Mouse (Mus musculus) layer of hippocampus, postnatal 14 days (tissue): Measurements from ENCODE around the gene Sstr3. TPM values are rescaled to one million over a fixed set of nuclear protein-coding genes. Genes with fewer than 3 reads are reported as not detected.

Experiments
- DNase-seq, 2 experiments: peaks; one replicate each; pipeline ENCODE4 v3.0.0; 2021 to 2022; ENCODE audit warnings: low spot score in 2 of 2, mixed read lengths in 1 of 2
- long read RNA-seq, 2 experiments: library from polyadenylated mRNA; stranded (forward); transcript quantifications; one replicate each; pipeline ENCODE4 v2.0.0; 2021
- total RNA-seq, 2 experiments: library from RNA; stranded (reverse); gene quantifications; 2 replicates each; pipeline ENCODE4 v1.2.3; 2021

Sstr3 gene
- 10 to 100 TPM; 22.9 to 23.9 TPM for total RNA-seq
- long read RNA-seq, experiment 1, full-length matches to known transcripts, result 2 of 8 reads
- long read RNA-seq, experiment 1, partial matches to known transcripts, result 0 of 8 reads
- long read RNA-seq, experiment 1, other reads (novel, unspliced or antisense), result 6 of 8 reads
- long read RNA-seq, experiment 2, full-length matches to known transcripts, result 5 of 15 reads
- long read RNA-seq, experiment 2, partial matches to known transcripts, result 3 of 15 reads
- long read RNA-seq, experiment 2, other reads (novel, unspliced or antisense), result 7 of 15 reads

DNA sequence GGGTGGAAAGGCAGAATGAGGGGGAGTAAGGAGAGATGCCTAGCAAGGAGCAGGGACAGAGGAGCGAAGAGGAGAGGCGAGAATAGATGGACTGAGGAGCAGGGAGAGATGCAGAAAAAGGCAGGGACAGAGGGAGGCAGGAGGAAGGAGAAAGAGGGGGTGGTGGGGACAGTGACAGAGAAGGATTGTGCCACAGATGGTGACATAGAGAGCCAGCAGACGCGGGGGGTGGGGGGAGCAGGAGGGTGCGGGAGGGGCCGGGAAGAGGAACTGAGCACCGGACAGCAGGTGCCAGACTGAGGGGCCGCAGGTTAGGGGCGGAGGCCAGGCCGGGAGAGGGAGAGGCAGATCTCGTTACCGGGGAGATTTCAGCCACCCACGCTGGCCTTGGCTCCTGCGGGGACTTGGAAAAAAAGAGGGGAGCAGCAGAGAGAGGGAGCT, at the start of gene Sstr3:
Gene Sstr3, minus strand, starts transcription at position 125 of the 441 bp plus-strand sequence.
- DNase-seq, result no peak

DNA sequence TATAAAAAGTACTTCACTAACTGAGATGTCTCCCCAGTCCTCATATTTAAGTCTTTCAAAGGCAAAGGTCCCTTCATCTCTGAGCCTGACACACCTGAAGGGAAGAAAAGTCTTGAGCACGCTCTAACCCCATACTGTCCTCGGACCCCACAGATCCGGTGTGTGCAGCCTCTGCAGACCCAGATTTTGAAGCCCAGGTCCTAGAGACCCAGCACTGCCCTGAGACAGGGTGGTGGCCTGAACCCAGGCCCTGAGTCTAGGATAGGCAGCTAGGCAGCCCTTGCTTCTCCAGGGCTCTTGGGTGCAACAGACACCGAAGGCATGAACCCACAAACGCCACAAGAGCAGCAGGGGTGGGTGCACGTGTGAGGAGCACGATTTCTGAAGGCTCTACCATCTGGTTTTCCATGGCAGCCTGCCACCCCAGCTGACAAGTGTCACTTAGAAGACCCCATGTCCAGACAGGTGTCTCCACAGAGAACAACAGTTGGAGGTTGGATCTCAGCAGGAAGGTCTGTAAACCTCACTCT, 49.5 kb upstream of the Sstr3 start:
- no peak for DNase-seq

- no peak for DNase-seq
Measured at GRCm38 (mm10) chr15:78592452-78592968, 48.0 kb upstream of the Sstr3 start.

GRCm38 (mm10) chr15:78591680-78592451, 47.4 kb upstream of the Sstr3 start:
- DNase-seq, result no peak

DNA sequence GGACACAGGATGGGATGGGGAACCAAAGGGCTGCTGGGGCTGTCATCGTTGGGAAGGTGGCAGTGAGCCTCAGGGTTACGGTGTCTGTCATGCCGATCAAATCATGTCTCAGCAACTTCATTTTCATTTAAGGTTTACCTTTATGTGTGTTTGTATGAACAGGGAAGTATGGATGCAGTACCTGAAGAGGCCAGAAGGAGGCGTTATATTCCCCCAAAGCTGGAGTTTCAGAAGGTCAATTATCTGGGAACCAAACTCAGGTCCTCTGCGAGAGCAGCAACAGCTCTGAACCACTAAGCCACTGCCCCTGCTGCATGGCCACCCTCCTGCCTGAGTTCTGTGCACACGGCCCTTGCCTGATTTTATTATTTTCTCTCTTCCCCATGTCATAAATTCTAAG, 46.3 kb upstream of the Sstr3 start:
- DNase-seq, result no peak

- DNase-seq, result no peak
Measured at GRCm38 (mm10) chr15:78589936-78590335, 45.5 kb upstream of the Sstr3 start.

DNA sequence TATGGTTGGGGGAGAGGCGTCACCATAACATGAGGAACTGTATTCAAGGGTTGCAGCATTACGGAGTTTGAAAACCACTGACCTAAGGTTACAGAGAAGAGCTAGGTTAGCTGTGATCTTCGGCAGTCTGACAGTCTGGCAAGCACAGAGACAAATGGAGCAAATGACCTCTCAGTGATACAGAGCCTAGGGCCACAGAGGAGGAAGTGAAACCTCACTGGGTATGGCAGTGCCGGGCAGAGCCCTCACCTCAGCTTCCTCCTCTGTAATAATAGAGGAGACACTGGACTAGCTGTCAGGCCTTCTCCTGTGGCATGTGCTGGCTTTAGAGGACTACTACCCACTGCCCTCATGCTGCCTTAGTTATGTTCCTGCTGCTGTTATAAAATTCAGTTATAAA, 44.4 kb upstream of the Sstr3 start:
- no peak for DNase-seq

- no peak for DNase-seq
Measured at GRCm38 (mm10) chr15:78588049-78588448, 43.6 kb upstream of the Sstr3 start.

GRCm38 (mm10) chr15:78587050-78587994, 42.8 kb upstream of the Sstr3 start:
- DNase-seq, result peak; percentile 87 to 91

DNA sequence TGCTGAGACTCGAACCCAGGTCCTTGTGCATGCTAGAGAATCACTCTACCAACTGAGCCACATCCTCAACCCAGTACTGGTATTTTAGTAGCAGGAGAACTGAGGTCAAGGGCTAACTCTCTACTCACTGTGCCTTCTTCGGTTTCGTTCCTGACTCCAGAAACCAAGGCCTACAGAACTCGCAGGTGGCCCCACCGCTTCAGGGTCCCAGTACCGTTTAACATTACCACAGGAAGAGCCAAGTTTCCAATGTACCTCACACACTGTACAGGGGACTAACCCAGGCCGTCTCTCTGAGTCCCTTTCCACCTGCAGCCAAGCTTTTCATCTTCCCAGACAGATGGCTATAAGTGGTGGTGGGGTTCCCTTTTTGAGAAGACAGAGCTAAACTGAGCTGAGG, 40.9 kb upstream of the Sstr3 start:
- DNase-seq, result no peak

DNA sequence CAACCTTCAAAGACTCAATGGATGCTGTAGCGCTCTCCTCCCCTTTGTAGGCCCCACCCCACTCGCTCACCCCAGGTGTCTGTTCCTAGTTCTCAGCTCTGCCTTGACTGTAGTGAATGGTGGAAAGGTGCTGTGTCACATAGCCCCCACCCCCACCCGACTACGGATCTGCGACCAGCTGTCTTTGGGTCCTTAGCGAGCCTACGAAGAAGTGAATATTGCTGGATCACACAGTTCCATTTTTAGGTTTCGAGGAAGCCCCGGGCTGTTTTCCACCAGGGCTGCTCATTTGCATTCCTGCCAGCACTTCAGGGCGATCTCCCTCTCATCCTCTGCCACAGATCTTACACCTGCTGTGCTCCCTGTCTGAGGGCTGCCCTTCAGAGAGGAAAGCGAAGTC, 38.9 kb upstream of the Sstr3 start:
- DNase-seq, result no peak

- no peak for DNase-seq
Measured at GRCm38 (mm10) chr15:78576284-78576810, 31.9 kb upstream of the Sstr3 start.

- no peak for DNase-seq
Measured at GRCm38 (mm10) chr15:78572658-78573397, 28.3 kb upstream of the Sstr3 start, which contains the start of gene Rac2. Rac2 (minus strand) TSS chr15:78572783.

GRCm38 (mm10) chr15:78572270-78572600, 27.8 kb upstream of the Sstr3 start:
- DNase-seq, result no peak

DNA sequence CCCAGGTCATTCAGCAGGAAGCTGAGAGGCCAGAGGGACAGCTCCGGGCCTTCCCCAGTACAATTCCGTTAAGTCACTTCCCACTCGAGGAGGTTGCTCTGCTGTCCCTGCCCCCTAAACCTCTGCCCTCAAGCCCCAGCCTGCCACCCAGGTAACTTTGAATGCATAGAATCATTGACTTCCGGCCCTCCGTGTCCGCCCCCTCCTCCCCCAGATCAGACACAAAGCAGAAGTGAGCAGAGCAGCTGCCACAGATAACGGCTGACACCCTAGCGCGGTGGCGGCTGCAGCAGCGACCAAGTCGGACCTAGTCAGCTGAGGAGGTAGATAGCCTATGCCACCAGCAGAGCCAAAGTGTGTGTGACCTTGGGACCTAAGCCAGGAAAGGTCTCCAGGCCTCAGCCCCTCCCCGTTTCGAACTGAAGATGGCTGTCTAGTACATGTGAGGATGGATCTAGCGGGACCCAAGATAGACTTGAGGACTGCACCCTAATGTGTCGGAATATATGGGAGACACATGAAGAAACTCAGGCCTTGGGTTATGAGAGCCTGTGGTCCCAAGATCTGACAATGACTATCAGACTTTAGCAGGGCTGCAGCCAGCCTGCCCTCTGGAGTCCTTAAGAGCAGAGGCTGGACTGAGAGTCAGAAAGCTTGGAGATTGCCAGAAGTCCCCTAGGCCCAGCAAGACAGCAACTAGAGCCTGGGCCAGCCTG, 27.2 kb upstream of the Sstr3 start:
- DNase-seq, result no peak

- no peak for DNase-seq
Measured at GRCm38 (mm10) chr15:78570170-78570569, 25.7 kb upstream of the Sstr3 start.

- DNase-seq, result no peak
Measured at GRCm38 (mm10) chr15:78567608-78568120, 23.2 kb upstream of the Sstr3 start.

DNA sequence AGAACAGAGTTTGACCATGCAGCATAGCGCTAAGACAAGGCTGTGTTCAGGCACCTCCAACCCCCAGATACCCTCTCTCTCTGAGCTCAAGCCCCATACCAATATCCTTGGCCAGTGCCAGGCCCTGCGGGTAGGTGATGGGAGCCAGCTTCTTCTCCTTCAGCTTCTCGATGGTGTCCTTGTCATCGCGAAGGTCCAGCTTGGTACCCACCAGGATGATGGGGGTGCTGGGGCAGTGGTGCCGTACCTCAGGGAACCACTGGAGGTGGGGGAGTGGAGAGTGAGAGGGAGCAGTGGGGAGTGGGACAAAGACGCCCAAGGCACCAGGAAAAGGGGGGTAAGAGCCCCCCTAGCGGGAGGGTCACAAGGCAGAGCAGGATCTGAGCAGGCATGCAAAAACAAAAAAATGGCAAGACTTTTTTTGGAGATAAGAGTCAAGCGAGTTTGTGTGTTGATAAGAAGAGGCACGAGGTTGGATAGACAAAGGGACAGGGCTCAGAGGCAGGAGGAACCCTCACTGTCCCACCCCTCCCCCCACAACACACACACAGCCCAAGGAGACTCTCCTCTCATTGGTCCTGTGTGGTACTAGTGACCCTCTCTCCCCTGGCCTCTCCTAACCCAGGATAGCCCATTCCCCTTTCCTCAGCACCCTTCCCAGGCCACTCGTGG, 20.4 kb upstream of the Sstr3 start:
- no peak for DNase-seq

- DNase-seq, result no peak
Measured at GRCm38 (mm10) chr15:78563937-78564336, 19.5 kb upstream of the Sstr3 start.
